9 mouse cellular contexts compared by ENCODE assay signal in the genomic region with DNA sequence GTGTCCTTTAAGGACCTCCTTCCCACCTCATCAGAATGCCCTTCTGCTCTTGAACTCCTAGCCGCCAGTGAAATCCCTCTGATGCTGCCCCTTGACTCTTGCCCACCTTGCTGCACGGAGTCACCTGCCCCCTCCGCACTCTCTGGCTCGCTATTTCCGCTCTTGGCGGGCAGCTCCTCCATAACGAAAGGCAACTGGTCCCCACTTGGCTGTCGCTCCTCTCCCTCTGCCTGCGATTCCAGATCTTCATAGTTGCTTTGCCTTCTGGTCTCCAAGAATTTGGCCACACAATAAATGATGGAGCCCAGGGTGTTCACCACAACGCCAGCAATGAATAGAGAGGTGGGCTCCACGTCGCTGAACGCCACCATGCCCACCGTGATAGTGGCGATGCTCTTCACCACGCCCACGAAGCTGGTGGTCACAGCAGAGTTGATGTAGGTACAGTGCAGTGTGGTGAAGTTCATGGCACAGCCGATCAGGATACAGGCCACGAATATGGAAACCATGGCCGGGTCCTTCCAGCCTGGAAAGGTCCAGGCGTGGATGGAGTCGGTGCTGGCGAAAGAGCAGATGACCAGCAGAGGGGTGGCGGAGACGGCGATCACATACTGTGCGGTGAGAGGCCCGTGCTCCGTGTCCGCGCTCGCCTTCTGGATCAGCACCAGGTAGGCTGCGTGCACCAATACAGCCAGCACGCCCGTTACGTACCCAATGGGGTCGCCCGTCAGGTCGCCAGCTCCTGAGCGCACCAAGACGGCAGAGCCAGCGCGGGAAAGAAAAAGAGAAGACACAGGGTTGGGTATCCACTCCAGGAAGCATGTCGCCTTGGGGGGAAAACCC. TPM values are rescaled to one million over a fixed set of nuclear protein-coding genes. Genes with fewer than 3 reads are reported as not detected.
DNase-seq lines count a peak whose midpoint lies in the region; ATAC-seq and TF ChIP-seq lines count a peak whose summit lies in the region.
"Had no signal": no experiment of that assay in that cellular context is flagged by ENCODE, and none has a peak within 500 bp of the region (broad histone marks: within the 10 kb centered on the region; RNA-seq: fewer than 3 reads in every experiment).

No protein-coding gene starts in this region.

- intact Hi-C loops in gastrocnemius, adult 2 months (cut with DNase I), result no loop called here

- H3K4me1 ChIP-seq in embryonic facial prominence, embryonic 13.5 days, result peaks cover 30% of the 10 kb centered on the region
- peaks cover 35% of the 10 kb centered on the region for H3K4me1 ChIP-seq in limb, embryonic 12.5 days (replicated peaks)
- peaks cover 30% of the 10 kb centered on the region for H3K4me1 ChIP-seq in stomach, embryonic 15.5 days

- 6% methylated on average over 44 of the region's 44 CpGs for WGBS in embryonic facial prominence, embryonic 13.5 days
- WGBS in limb, embryonic 12.5 days, result 3% methylated on average over 44 of the region's 44 CpGs
- WGBS in stomach, embryonic 15.5 days, result 6% methylated on average over 44 of the region's 44 CpGs

- no peak overlapping the region for H3K27ac ChIP-seq in gastrocnemius, adult 2 months
- H3K27ac ChIP-seq in embryonic facial prominence, embryonic 13.5 days, result no peak overlapping the region
- no peak overlapping the region for H3K27ac ChIP-seq in limb, embryonic 12.5 days
- no peak overlapping the region for H3K27ac ChIP-seq in stomach, embryonic 15.5 days

- 0 out of 2 replicates have a peak, but pooled peaks have one; percentile 15 for ATAC-seq in embryonic facial prominence, embryonic 13.5 days (ENCODE audit: insufficient number of reproducible peaks, insufficient read depth, low FRiP score, low TSS enrichment, low read depth)
- ATAC-seq in limb, embryonic 12.5 days (ENCODE audit: insufficient number of reproducible peaks, insufficient read depth, low FRiP score, low TSS enrichment, low read depth), result no peak
- no peak for ATAC-seq in stomach, embryonic 15.5 days (ENCODE audit: insufficient read depth, low FRiP score, low read depth)

- peaks cover 71% of the 10 kb centered on the region for H3K27me3 ChIP-seq in embryonic facial prominence, embryonic 13.5 days
- H3K27me3 ChIP-seq in limb, embryonic 12.5 days, result peaks cover 55% of the 10 kb centered on the region
- H3K27me3 ChIP-seq in stomach, embryonic 15.5 days (replicated peaks), result peaks cover 48% of the 10 kb centered on the region

- peak overlapping the region; percentile 99 for H3K4me2 ChIP-seq in embryonic facial prominence, embryonic 13.5 days
- peak overlapping the region; percentile 99 for H3K4me2 ChIP-seq in limb, embryonic 12.5 days
- peak overlapping the region; percentile 100 for H3K4me2 ChIP-seq in stomach, embryonic 15.5 days

- H3K36me3 ChIP-seq in embryonic facial prominence, embryonic 13.5 days, result no peaks in the 10 kb centered on the region
- no peaks in the 10 kb centered on the region for H3K36me3 ChIP-seq in limb, embryonic 12.5 days
- H3K36me3 ChIP-seq in stomach, embryonic 15.5 days, result no peaks in the 10 kb centered on the region

- no peak for DNase-seq in gastrocnemius, adult 2 months
- DNase-seq in gastrocnemius, postnatal 4 days (ENCODE audit: low spot score in 2 of 2), result no peak
- peak; percentile 18 to 20 for DNase-seq in B cell, adult 2 months
- no peak for DNase-seq in layer of hippocampus, postnatal 10 days (ENCODE audit: low spot score in 2 of 2)
- DNase-seq in urinary bladder, postnatal 36 days (ENCODE audit: low spot score in 2 of 2), result no peak

- TF ChIP-seq CTCF in gastrocnemius, adult 2 months (IDR thresholded peaks at IDR 0.05), result no peak

- no peak overlapping the region for H3K9ac ChIP-seq in embryonic facial prominence, embryonic 13.5 days
- H3K9ac ChIP-seq in limb, embryonic 12.5 days (replicated peaks), result no peak overlapping the region
- no peak overlapping the region for H3K9ac ChIP-seq in stomach, embryonic 15.5 days

- H3K9me3 ChIP-seq in embryonic facial prominence, embryonic 13.5 days, result no peaks in the 10 kb centered on the region
- no peaks in the 10 kb centered on the region for H3K9me3 ChIP-seq in limb, embryonic 12.5 days
- no peaks in the 10 kb centered on the region for H3K9me3 ChIP-seq in stomach, embryonic 15.5 days

- H3K4me3 ChIP-seq in gastrocnemius, adult 2 months, result peak overlapping the region; percentile 70
- H3K4me3 ChIP-seq in embryonic facial prominence, embryonic 13.5 days, result peak overlapping the region; percentile 60
- peak overlapping the region; percentile 64 for H3K4me3 ChIP-seq in limb, embryonic 12.5 days (replicated peaks)
- peak overlapping the region; percentile 54 for H3K4me3 ChIP-seq in stomach, embryonic 15.5 days (replicated peaks)

RNA-seq across cellular contexts. Expression of gene Slc35d3, which starts 2.1 kb away (rescaled TPM):
- not detected for total RNA-seq in gastrocnemius, adult 2 months (2021)
- under 1 TPM in 1 of 2 experiments, not detected in 1; 0.10 TPM for total RNA-seq in gastrocnemius, postnatal 4 days (2021)
- 0.27 and 0.48 TPM in 2 replicates for polyA plus RNA-seq in embryonic facial prominence, embryonic 13.5 days (2015; fragmentation: Nextera tagmentation; extraction: Ambion mirVana)
- 0.61 and 0.69 TPM in 2 replicates for polyA plus RNA-seq in limb, embryonic 12.5 days (2016; fragmentation: Nextera tagmentation; extraction: Ambion mirVana)
- polyA plus RNA-seq in stomach, embryonic 15.5 days (2015; fragmentation: Nextera tagmentation; extraction: Ambion mirVana), result 0.60 and 0.83 TPM in 2 replicates
- total RNA-seq in layer of hippocampus, postnatal 10 days (2021), result under 1 TPM; 0.49 to 0.53 TPM
- total RNA-seq: liver, adult 2 months had no signal
- polyA plus RNA-seq: liver, adult 2 months had no signal

RNA-seq across cellular contexts. Expression of gene Pex7, which starts 58.3 kb away (rescaled TPM):
- 10 to 100 TPM; 16.1 to 23.8 TPM for total RNA-seq in gastrocnemius, adult 2 months (2021)
- total RNA-seq in gastrocnemius, postnatal 4 days (2021), result 10 to 100 TPM; 11.5 to 12.1 TPM
- 21.5 and 24.9 TPM in 2 replicates for polyA plus RNA-seq in embryonic facial prominence, embryonic 13.5 days (2015; fragmentation: Nextera tagmentation; extraction: Ambion mirVana)
- polyA plus RNA-seq in limb, embryonic 12.5 days (2016; fragmentation: Nextera tagmentation; extraction: Ambion mirVana), result 20.8 and 21.2 TPM in 2 replicates
- 40.7 and 45.4 TPM in 2 replicates for polyA plus RNA-seq in stomach, embryonic 15.5 days (2015; fragmentation: Nextera tagmentation; extraction: Ambion mirVana)
- 10 to 100 TPM; 23.5 to 26.5 TPM for total RNA-seq in layer of hippocampus, postnatal 10 days (2021)

Comparison
In these comparisons a context has a peak if more than half of its experiments do, and no peak if none do; other contexts are left out.
1. DNase-seq: peak in B cell, adult 2 months (2 of 2); none in gastrocnemius, adult 2 months (single experiment), gastrocnemius, postnatal 4 days (0 of 2), layer of hippocampus, postnatal 10 days (0 of 2) and urinary bladder, postnatal 36 days (0 of 2).
2. Peak in every context shown above with its lines, with median percentiles within 50 percentile points of each other: H3K4me3 ChIP-seq and H3K4me2 ChIP-seq.